Mouse (Mus musculus) liver, postnatal 0 days (tissue): ENCODE results near the gene Prmt8.

Experiments used
- CTCF ChIP-seq: sonication (generic); IDR thresholded peaks from 2 replicates; pipeline ENCODE4 v1.5.1; 2016; ENCODE audit warnings: antibody characterized with exemption, low read depth
- EP300 ChIP-seq: IDR thresholded peaks from 2 replicates; pipeline ENCODE4 v1.6.1; 2016; ENCODE audit warnings: antibody characterized with exemption, low read depth, mild to moderate bottlenecking

DNA sequence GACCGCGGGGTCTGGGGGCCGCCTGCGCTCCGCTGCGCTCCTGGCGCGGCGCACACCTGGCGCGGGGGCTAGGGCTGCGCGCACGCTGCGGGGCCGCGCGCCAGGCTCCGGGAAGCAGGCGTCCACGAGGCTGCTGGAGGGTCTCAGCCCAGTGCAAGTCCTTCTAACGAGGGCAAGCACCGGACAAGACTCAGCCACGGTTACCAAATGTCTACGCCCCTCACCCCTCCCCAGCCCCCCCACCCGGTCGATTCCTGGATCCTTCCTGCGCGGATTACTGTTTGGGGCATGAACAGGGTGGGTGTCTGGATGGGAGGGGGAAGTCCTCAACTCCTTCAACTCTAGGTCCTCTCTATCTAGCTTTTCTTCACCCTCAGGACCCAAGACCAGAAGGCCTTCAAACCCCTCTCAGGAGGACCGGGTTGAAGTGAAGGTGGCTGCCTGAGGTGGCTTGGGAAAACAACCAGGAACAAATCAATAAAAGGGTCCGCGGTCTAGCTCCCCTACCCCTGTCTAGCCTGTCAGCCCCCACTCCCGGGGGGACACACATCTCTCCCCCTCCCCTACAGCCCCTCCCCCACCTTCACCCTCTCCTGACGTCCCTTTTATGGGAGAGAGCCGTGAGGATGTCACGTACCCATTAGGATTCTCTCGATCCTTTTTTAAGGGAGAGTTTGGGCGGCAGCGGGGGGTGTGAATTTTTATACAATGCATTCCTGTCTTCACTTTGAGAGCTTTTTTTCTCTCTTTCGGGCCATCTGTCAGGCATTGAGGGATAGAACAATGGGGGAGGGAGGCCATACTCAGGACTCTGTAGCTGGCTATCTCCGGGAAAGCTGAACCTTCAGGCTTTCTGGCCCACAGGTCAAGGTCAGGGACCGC is at the start of gene Prmt8:
- TF ChIP-seq CTCF (no peak), EP300 (no peak)
